Mouse (Mus musculus) fibroblast of lung, adult 2 months (primary cell): ENCODE measurements around the gene Atp7a.
A peak's percentile ranks its signal among the peaks of the same experiment; 100 is the strongest.

Experiments used
- DNase-seq: peaks from one replicate; pipeline ENCODE4 v3.0.0-alpha.2; 2011; ENCODE audit warnings: low read depth

Gene Atp7a

DNA sequence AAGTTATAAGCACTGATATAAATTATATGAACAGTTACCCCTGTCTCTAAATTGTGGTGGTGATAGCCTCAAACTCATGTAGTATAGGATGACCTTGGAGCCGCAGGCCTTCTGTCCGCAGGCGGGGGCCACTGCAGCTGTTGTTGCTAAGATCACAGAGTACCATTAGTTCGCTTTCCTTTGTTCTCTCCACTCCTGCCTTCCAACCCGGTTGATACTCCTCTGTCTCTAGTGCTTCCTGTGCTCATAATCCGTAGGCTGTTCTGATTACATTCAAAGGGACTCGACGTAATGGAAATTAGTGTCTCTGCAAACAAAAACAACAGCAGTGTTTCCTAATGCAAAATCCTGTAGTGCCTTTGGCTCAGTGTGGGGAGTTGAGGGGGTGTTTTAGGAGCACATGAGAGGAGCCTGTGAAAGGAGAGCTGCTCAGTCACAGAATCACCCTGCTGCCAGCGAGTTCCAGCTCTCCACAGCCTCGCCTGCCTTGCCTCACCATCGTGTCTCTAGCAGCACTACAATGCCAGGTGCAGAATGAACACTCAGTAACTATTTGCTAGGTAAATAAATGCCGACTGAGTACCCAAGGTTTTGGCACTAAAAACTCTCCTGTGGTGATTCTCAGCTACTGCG lies 53.9 kb downstream of the Atp7a start:
- no peak for DNase-seq

DNA sequence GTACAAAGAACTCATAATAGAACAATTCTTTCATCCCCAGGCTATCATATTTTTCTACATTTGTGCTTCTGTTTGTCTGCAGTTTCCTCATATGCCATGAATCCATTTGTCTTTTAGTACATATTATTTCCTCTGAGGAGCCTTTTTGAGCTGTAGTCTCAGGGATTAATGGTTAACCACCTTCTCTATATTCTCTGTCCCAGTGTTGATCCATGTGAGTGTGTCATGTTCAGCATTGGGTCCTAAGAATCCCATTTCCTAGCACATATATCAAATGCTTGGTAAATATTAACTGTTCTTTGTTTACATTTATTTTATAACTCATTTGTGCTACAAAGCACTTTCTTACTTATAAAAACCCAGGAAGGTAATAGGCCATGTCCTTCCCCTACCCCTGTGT lies 55.4 kb downstream of the Atp7a start:
- DNase-seq = no peak

DNA sequence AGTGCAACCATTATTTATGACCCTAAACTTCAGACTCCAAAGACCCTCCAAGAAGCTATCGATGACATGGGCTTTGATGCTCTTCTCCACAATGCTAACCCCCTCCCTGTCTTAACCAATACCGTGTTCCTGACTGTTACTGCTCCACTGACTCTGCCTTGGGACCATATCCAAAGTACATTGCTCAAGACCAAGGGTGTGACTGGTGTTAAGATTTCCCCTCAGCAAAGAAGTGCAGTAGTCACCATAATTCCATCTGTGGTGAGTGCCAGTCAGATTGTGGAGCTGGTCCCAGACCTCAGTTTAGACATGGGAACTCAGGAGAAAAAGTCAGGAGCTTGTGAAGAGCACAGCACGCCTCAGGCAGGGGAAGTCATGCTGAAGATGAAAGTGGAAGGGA lies 58.1 kb downstream of the Atp7a start:
- DNase-seq = peak; percentile 76

DNA sequence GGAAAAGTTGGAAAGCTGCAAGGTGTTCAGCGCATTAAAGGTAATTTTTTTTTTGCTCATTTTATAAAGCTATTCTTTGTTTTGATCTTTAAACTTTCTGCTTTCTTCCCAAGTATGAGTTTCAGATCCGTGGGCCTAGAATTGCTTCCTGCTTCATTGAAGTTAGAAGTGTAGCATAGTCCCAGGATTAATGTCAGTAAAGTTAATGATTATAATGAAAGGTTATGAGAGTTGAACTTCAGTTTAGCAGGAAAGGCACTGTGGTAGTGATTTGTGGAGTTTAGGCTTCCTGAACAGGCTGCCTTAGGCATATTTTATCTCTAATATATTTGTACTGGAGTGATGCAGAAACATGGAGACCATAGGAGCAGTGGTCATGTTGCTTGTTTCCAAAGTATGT lies 58.5 kb downstream of the Atp7a start:
- DNase-seq = no peak

DNA sequence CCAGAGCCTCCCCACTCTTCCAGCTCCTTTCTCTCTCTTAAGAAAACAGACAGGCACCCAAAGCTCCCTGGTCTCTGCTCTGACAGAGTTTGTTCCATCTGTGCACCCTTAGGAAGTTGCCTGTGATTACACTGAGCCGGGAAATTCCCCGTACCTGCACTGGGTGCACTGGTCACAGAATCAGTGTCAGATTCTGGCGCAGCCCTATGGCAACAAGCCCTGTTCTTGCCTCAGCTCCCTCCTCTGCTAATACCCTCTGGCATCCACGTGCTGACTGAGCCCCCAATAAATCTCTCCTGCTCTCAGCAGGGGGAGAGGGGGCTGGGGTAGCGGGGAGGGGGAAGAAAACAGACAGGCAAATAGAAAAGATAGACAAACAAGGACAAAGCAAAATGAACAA lies 65.9 kb downstream of the Atp7a start:
- no peak for DNase-seq

DNA sequence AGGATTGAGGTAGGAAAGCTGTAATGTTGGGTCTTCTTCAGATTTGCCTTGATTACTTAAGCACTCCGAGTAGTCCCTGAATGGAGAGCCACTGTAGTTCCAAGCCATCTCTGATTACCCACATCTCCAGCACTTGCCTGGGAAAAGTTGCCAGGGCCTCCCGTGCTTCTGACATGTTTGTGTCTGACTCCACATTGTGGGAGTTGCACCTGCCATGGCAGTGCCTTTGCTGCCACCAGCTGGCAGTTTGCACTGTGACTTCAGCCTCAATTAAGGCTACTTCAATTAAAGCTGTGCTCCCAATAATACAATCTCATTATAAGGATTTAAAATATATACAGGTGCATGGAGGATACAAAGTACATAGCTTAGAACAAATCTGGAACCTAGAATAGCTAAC lies 78.4 kb downstream of the Atp7a start:
- no peak for DNase-seq

DNA sequence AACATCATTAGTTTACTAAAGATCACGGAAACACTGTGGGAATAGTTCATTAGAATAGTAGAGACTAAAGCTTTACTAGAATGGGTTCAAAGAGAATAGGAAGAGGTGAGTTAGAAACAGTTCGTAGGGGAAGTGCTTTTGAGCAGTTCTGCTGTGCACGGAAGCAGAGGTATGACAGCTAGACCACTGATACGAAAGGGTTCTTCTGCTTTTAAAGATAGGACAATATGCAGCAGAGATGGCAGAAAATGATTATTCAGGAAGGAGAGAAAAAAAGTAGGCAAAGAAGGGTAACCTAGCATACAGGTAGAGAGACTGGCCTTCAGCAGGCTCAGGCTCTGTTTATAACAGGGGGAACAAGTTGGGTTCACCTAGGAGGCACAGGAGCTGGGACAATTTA lies 86.8 kb downstream of the Atp7a start:
- no peak for DNase-seq

DNA sequence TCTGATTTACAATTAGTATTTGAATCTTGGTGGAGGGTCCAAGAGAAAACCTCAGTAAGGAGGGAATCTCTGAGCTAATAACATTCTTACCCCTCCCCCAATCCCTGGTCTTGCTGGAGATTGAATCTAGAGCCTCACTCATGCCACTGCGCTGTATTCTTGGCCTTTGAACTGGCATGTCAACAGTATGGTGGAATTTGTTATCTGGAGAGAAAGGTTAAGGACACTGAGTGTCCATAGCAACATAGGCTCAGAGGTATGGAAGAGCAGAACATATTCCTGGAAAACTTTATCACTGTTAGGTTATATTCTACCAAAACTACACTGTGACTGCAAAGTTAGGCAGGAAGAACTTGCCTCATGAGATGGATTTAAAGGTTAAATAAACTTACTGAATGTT lies 87.6 kb downstream of the Atp7a start:
- DNase-seq = no peak

DNA sequence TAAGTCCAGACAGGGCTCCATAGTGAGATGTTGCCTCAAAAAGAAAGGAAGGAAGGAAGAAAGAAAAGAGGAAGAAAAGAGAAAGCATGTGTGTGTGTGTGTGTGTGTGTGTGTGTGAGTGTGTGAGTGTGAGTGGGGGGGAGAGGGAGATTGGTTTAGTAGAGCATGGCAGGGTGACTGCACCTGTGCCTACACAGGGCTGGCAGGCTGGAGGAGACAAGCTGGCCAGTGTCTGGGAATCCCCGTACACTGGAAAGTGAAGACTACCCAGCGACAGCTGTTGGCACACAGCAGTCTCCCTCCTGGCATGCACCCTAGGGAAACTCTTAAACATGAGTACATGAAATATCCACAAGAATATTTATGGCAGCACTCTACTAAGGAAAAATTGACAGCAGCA lies 95.7 kb downstream of the Atp7a start:
- no peak for DNase-seq

DNA sequence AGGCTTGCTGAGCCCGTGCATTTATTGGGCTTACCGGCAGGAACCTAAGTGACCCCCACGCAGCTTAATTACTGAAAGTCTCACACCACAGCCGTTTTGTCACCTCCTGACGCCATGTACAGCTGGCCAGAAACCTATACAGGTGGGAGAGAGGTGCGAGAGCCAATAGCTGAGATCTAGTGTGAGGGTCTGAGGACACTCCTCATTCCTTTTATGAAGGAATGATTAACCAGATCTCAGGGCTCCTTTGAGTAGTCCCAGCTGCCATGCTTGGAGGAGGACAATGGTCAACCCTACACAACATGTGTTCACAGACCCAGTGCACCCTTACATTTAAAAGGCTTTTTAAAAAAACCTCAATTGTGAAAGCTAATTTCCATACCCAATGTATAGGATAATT lies 101.2 kb downstream of the Atp7a start:
- no peak for DNase-seq

DNA sequence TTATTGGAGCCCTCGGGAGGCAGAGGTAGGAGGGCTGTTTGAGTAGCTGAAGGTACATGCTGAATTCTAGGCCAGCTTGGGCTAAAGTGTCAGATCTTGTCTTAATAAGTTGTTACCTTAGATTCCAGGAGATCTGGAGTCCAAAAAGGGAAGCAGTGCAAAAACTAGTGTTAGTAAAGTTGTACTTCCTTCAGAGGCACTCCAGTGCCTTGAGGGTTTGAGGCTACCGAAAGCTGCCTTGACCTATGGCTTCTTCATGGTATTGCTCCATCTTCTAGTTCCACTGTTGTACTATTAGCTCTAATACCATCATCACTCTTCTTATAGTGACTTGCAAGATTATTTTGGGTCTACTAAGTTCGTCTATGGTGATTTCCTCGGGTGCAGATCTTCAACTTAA lies 102.8 kb downstream of the Atp7a start:
- DNase-seq = no peak

DNA sequence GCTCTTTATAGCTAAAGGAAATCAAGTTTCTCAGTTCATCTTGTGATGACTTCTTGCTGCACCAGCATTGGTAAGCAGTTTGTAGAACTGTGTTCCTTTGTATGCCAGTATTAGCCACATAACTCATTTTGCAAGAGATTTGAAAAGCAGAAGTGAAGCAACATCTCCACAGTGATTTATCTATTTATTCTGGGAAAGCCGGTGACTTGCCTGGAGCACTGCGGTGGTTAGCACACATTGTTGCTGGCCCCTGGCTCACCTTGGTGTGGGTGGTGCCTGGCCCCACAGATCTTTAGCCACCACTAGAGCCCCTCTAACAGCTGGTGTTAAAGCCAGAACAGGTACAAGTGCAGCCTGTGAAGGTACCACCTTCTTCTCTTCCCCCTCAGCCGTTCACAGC lies 107.8 kb downstream of the Atp7a start:
- no peak for DNase-seq

DNA sequence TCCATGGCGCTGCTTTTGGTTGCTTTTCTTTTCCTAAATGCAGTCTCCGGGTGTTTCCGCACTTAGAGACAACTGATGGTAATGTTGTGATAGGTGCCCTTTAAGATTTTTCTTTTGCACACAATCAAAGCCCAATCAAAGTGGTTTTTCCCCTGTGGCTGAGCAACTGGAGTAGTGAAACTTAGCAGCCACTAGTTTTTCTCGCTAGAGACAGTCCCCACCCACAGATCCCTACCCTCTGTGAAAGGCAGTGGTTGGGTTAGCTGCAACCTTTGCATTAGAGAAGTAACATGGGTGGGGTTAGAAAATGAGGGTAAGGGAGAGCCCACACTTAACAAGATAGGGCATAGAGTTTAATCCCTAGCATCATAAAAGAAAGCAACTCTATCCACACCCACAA lies 108.4 kb downstream of the Atp7a start:
- DNase-seq = no peak

DNA sequence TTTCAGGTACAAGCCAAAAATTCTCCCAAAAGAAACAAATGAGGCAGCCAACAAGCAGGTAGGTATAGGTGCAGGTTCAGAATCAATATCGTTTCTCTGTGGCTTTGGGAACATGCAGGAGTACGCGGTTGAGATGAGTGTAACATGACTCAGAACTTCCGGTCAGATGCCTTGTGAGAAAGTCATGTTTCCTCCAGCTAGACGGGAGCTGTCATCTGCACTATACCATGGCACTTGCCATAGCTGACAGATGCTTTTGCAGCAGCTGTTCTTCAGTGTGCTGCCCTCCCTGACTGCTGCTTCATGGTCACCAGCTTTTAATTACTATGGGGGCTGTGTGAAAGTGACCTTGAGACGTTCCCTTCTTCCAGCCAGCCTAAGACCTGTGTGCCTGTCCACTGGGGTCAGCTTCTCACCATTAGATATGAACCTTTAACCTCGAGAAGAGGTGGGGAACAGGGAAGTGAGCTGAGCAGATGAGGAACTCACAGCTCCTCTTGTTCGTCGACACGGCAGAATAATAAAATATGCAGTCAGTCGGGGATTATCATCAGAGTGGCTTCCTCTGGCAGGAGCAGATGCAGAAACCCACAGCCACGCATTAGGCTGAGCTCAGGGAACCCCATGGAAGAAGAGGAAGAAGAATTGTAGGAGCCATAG lies 109.0 kb downstream of the Atp7a start:
- no peak for DNase-seq

DNA sequence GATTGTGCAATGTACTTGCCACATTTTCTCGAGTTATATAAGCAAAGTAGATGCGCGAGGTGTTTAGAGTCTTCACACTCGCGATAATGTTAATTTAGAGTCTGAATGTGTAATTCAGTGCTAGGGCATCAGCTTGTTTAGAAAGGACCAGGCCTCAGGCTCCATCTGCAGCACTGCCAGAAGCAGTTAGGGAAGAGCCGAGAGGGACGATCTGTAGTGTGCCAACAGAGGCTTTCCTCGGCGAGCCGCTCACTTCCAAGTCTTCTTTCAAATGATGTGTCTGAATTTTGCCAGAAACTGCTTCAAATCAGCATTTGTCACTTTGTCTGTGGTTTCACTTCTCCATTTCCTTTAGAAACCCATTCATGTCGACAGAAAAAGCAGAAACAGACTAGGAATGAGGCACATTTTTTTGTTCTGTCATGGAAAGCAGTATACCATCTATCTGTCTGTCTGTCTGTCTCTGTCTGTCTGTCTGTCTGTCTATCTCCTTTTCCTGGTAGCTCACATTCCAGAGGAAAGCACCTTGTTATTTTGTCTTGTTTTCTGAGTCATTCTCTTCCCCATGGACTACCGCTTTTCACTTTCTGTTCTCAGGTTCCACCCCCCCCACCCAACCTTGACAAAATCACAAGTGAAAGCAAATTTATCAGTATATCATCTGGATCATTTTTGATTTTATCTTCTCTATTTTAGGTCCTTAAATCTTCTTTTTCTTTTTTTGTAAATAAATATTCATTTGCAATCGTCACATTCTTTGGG lies 112.4 kb downstream of the Atp7a start:
- no peak for DNase-seq

DNA sequence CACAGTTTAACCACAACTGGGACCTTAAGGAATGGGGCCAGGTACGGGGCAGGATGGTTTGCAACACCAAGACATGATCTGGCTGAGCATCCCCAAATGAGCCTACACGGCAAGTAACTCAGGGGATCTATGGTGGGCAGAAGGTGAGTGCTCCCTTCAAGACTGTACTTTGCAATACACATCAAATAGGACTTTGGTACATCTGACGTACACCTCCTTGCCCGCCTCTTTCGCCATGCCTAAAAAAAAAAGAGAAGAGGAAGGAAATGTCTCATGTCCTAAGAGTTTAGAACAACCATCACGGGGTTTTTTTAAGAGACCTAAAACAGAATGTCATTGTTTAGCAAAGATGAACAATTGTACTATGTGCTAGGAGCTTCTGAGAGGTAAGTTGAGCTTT lies 115.9 kb downstream of the Atp7a start, which contains the start of gene Tlr13:
Gene Tlr13 (plus strand): TSS at position 269 of the 400 bp plus-strand sequence.
- DNase-seq = no peak

DNA sequence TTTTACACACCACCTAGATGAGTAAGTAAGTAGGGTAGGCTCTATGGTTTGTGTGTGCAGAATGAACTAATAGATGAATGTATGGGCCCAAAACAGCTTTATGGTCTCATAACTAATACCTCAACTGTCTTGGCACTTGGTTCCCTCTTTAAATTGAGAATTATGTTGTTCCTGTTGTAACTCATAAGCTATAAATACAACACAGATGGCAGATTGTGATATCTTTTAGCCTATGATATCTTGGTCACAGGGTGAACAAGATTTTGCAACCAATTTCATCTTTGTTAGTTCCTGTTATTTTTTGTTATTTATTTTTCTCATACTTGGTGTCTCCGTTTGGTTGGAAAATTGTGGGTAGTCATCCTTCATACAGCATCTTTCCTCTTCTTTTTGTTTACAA lies 121.1 kb downstream of the Atp7a start:
- no peak for DNase-seq

DNA sequence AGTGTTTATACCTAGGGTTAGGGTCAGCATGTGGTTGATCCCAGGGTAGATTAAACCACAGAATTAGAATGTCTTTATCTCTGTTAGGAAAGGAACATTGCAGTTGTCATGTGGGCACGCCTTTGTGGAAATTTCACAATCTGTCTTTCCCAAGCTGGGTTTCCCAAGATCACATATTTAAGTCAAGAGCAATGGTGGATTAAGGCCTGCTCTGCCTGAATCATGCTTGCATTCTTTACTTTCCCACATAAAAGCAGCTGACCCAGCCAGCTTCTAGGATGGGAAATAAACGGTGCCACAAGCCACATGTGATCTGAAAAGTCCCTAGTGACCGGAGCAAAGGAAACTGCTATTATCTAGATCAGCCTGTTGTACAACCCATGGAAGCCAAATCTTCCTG lies 122.4 kb downstream of the Atp7a start:
- DNase-seq = peak; percentile 63

DNA sequence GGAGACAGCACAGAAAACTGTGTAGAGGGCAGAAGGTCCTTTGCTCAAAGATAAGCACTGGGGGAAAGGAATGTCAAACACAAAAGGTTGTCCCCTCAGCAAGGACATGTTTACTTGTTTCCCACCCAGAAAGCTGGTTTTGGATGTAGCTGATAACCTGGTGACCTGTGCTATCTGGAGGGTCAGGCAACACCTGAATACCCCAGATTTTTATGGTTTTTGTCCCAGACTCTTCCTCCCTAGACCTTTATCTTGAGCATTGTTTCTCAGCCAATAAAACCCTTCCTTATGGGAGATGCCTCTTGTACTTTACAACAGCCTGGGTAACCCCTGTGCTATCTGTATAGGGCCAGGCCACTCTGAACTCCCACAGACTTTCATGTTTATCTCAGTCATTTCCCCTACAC lies 127.1 kb downstream of the Atp7a start:
- DNase-seq = no peak

DNA sequence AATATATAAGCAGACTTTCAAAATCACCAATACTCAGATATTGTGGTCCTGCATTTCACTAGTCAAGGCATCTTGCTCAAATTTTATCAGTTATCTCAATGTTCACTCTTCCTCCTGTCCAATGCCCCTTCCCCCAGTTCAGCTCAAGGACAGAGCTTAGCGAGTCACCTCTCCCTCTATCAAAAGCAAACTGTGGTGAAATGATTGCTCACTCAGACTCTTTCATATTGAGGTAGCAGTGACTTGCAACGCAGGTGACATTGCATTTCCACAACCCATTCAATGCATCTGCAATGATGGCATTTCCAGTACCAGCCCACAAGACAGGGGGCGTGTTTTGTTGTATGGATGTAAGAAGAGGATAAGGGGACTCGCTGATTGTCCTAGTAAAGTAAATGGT lies 128.8 kb downstream of the Atp7a start:
- no peak for DNase-seq

DNA sequence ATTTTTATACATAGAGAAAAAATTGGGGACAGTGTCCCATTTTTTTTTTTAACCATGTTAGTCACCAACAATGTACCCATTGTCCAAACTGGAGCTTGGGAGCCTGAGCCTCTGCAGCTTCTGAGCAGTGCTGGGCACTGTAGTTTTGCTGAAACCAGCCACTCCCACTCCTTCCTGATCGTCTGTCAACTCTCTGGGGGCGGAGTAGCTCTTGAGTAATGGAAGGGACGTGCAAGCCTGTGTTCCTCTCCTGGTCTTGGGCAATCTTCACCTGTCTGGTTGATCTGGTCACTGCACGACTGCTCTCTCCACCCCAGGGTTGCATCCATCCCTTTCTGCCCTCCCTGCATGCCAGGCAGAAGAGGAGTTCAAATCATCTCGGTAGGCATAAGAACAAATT lies 136.9 kb downstream of the Atp7a start:
- no peak for DNase-seq

DNA sequence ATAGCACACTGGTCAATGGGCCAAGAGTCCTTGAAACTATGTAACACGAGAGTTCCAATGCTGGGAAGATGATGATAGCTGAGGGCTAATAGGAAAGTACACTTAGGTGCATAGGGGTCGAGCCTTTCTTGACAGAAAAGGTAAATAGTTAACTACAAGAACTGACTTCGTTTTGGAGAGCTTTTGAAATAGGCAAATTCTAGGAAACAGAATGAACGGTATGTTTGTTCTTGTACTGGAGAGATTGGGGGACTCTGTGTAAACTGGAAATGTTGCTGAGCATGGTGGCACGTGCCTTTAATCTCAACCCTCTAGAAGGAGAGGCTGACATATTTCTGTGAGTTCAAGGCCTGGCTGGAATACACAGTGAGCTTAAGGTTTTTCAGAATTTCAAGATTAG lies 137.5 kb downstream of the Atp7a start:
- DNase-seq = no peak

DNA sequence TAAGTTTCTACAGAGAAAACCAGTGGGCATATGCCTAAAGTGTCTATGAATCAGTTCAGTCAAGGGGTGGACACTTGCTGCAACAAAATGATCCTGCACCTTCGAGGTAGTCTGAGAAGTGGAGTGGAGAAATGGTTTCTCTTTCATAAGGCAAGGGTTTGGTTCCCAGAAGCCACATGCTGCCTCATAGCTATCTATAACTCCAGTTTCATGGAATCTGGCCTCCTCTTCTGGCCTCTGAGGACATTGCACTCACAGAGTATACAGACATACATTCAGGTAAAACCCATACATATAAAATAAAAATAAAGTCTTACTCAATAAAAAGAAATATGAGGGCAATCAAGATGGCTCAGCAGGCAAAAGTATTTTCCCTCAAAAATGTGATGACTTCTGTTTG lies 138.0 kb downstream of the Atp7a start:
- no peak for DNase-seq
